Mouse (Mus musculus): ENCODE results near the gene Bicc1. TPM values are rescaled to one million over a fixed set of nuclear protein-coding genes. Genes with fewer than 3 reads are reported as not detected.

Bicc1 gene
- polyA plus RNA-seq, 1 experiment, result 3.1 TPM

GRCm38 (mm10) chr10:71160449-71160848 is 949 bp upstream of the Bicc1 start:
- H3K27ac ChIP-seq (ENCODE audit: insufficient read depth, low read depth, low read length), result no peak overlapping the region
- no peaks in the 10 kb centered on the region for H3K4me1 ChIP-seq (ENCODE audit: control insufficient read depth, insufficient read depth, insufficient read length, low read length)
- 94% methylated on average over 12 of the region's 12 CpGs for WGBS
- H3K27me3 ChIP-seq (ENCODE audit: control insufficient read depth, insufficient read depth, low read length), result peaks cover 13% of the 10 kb centered on the region
- no peak for TF ChIP-seq CTCF (IDR thresholded peaks at IDR 0.05; ENCODE audit: extremely low read depth, insufficient read length, insufficient replicate concordance, low read depth, low read length)
- no peak for TF ChIP-seq POLR2A (IDR thresholded peaks at IDR 0.05; ENCODE audit: low read depth, low read length)
- H3K36me3 ChIP-seq (ENCODE audit: control insufficient read depth, insufficient read depth, low read length), result no peaks in the 10 kb centered on the region
- no peak overlapping the region for H3K4me3 ChIP-seq (ENCODE audit: low read depth, low read length)

GRCm38 (mm10) chr10:71158940-71159675 is 392 bp downstream of the Bicc1 start:
- WGBS, result 3% methylated on average over 65 of the region's 65 CpGs
- peak overlapping the region; percentile 57 for H3K4me3 ChIP-seq (ENCODE audit: low read depth, low read length)
- no peaks in the 10 kb centered on the region for H3K36me3 ChIP-seq (ENCODE audit: control insufficient read depth, insufficient read depth, low read length)
- H3K27me3 ChIP-seq (ENCODE audit: control insufficient read depth, insufficient read depth, low read length), result peaks cover 13% of the 10 kb centered on the region
- H3K27ac ChIP-seq (ENCODE audit: insufficient read depth, low read depth, low read length), result no peak overlapping the region
- TF ChIP-seq CTCF (IDR thresholded peaks at IDR 0.05; ENCODE audit: extremely low read depth, insufficient read length, insufficient replicate concordance, low read depth, low read length) (no peak), POLR2A (IDR thresholded peaks at IDR 0.05; ENCODE audit: low read depth, low read length) (no peak)
- H3K4me1 ChIP-seq (ENCODE audit: control insufficient read depth, insufficient read depth, insufficient read length, low read length), result no peaks in the 10 kb centered on the region

DNA sequence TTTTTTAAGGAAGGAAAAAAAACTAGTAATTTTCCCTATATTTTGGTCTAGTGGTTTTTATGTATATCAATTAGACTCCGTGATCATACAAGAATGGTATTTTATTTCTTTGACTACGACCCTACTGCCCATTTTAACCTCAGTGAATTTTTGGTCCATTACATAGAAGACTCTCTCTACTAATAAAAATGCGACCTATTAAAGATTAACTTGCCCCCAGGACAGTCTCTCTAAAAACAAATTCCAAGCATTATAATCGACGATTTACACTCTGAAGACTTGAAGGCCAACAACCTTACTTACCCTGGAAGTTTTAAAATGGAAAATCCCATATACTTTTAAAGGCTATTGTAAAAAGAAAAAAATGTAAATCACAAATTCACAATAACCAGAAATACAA is 2.9 kb downstream of the Bicc1 start:
- no peaks in the 10 kb centered on the region for H3K4me1 ChIP-seq (ENCODE audit: control insufficient read depth, insufficient read depth, insufficient read length, low read length)
- no peak overlapping the region for H3K27ac ChIP-seq (ENCODE audit: insufficient read depth, low read depth, low read length)
- TF ChIP-seq POLR2A (IDR thresholded peaks at IDR 0.05; ENCODE audit: low read depth, low read length) (no peak), CTCF (IDR thresholded peaks at IDR 0.05; ENCODE audit: extremely low read depth, insufficient read length, insufficient replicate concordance, low read depth, low read length) (no peak)
- no peak overlapping the region for H3K4me3 ChIP-seq (ENCODE audit: low read depth, low read length)
- no peaks in the 10 kb centered on the region for H3K36me3 ChIP-seq (ENCODE audit: control insufficient read depth, insufficient read depth, low read length)
- WGBS, result 58% methylated on average over 5 of the region's 5 CpGs
- H3K27me3 ChIP-seq (ENCODE audit: control insufficient read depth, insufficient read depth, low read length), result peaks cover 13% of the 10 kb centered on the region

GRCm38 (mm10) chr10:71153610-71154009 is 5.9 kb downstream of the Bicc1 start:
- TF ChIP-seq POLR2A (IDR thresholded peaks at IDR 0.05; ENCODE audit: low read depth, low read length) (no peak), CTCF (IDR thresholded peaks at IDR 0.05; ENCODE audit: extremely low read depth, insufficient read length, insufficient replicate concordance, low read depth, low read length) (no peak)
- Histone ChIP-seq H3K27me3 (ENCODE audit: control insufficient read depth, insufficient read depth, low read length) (no peaks in the 10 kb centered on the region; the same call in 1 of the 2 replicates), H3K27ac (ENCODE audit: insufficient read depth, low read depth, low read length) (no peak overlapping the region), H3K36me3 (ENCODE audit: control insufficient read depth, insufficient read depth, low read length) (no peaks in the 10 kb centered on the region), H3K4me1 (ENCODE audit: control insufficient read depth, insufficient read depth, insufficient read length, low read length) (no peaks in the 10 kb centered on the region), H3K4me3 (ENCODE audit: low read depth, low read length) (no peak overlapping the region)
- WGBS, result 93% methylated on average over 6 of the region's 6 CpGs

DNA sequence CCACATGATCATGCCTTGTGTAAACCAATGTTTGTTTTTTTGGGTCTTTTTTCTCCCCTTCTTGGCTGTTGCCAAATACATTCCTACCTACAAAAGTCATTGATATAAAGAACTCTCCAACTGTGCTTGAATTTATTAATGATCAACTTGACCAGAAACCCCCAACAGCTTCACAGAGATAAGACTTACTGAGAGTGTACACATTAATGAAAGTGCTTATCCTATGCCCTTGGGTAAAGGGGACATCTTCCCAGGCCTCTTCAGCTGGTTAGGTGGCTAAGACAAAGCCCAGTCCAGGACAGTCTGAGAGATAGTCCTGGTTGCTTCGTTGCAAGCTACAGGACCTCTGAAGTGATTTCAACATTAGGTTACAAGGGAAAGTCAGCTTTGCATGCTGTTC is 6.4 kb downstream of the Bicc1 start:
- Histone ChIP-seq H3K4me1 (ENCODE audit: control insufficient read depth, insufficient read depth, insufficient read length, low read length) (0 out of 2 replicates have a peak, but pooled peaks cover 2% of the 10 kb centered on the region), H3K27ac (ENCODE audit: insufficient read depth, low read depth, low read length) (no peak overlapping the region), H3K4me3 (ENCODE audit: low read depth, low read length) (no peak overlapping the region), H3K36me3 (ENCODE audit: control insufficient read depth, insufficient read depth, low read length) (no peaks in the 10 kb centered on the region), H3K27me3 (ENCODE audit: control insufficient read depth, insufficient read depth, low read length) (no peaks in the 10 kb centered on the region)
- 52% methylated on average over 1 of the region's 1 CpGs for whole genome bisulfite sequencing
- TF ChIP-seq POLR2A (IDR thresholded peaks at IDR 0.05; ENCODE audit: low read depth, low read length) (no peak), CTCF (IDR thresholded peaks at IDR 0.05; ENCODE audit: extremely low read depth, insufficient read length, insufficient replicate concordance, low read depth, low read length) (no peak)

DNA sequence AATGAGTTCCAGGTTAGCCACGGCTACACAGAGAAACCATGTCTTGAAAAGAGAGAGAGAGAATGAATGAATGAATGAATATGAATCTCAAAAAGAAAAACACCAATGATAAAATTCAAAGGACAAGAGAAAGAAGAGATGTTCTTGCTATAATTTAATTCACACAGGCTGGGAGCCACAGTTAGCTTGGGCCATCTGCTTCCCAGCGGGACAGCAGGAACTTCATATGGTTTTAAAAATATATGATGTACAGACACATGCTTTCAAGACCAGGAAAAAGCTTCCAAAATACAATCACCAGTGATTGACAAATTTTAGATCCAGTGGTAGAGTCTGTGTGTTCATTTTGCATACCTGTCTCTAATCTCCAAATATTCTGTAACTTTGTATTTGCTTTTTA is 9.0 kb downstream of the Bicc1 start:
- Histone ChIP-seq H3K36me3 (ENCODE audit: control insufficient read depth, insufficient read depth, low read length) (no peaks in the 10 kb centered on the region), H3K4me3 (ENCODE audit: low read depth, low read length) (no peak overlapping the region), H3K4me1 (ENCODE audit: control insufficient read depth, insufficient read depth, insufficient read length, low read length) (0 out of 2 replicates have a peak, but pooled peaks cover 2% of the 10 kb centered on the region), H3K27me3 (ENCODE audit: control insufficient read depth, insufficient read depth, low read length) (no peaks in the 10 kb centered on the region), H3K27ac (ENCODE audit: insufficient read depth, low read depth, low read length) (no peak overlapping the region)
- WGBS, result 88% methylated on average over 2 of the region's 2 CpGs
- TF ChIP-seq POLR2A (IDR thresholded peaks at IDR 0.05; ENCODE audit: low read depth, low read length) (no peak), CTCF (IDR thresholded peaks at IDR 0.05; ENCODE audit: extremely low read depth, insufficient read length, insufficient replicate concordance, low read depth, low read length) (no peak)

GRCm38 (mm10) chr10:71148951-71149603 is 10.4 kb downstream of the Bicc1 start:
- Histone ChIP-seq H3K36me3 (ENCODE audit: control insufficient read depth, insufficient read depth, low read length) (no peaks in the 10 kb centered on the region), H3K27ac (ENCODE audit: insufficient read depth, low read depth, low read length) (no peak overlapping the region), H3K27me3 (ENCODE audit: control insufficient read depth, insufficient read depth, low read length) (no peaks in the 10 kb centered on the region), H3K4me3 (ENCODE audit: low read depth, low read length) (no peak overlapping the region), H3K4me1 (ENCODE audit: control insufficient read depth, insufficient read depth, insufficient read length, low read length) (0 out of 2 replicates have a peak, but pooled peaks cover 2% of the 10 kb centered on the region)
- 76% methylated on average over 5 of the region's 5 CpGs for WGBS
- TF ChIP-seq POLR2A (IDR thresholded peaks at IDR 0.05; ENCODE audit: low read depth, low read length) (no peak), CTCF (IDR thresholded peaks at IDR 0.05; ENCODE audit: extremely low read depth, insufficient read length, insufficient replicate concordance, low read depth, low read length) (no peak)
